Mouse (Mus musculus) spleen, postnatal 10 days (tissue): Measurements from ENCODE around the gene Mtss1l.

Experiments
- DNase-seq, 2 experiments: peaks; one replicate each; pipeline ENCODE4 v3.0.0; 2021 to 2022; ENCODE audit warnings: low spot score in 2 of 2

Gene Mtss1l

DNA sequence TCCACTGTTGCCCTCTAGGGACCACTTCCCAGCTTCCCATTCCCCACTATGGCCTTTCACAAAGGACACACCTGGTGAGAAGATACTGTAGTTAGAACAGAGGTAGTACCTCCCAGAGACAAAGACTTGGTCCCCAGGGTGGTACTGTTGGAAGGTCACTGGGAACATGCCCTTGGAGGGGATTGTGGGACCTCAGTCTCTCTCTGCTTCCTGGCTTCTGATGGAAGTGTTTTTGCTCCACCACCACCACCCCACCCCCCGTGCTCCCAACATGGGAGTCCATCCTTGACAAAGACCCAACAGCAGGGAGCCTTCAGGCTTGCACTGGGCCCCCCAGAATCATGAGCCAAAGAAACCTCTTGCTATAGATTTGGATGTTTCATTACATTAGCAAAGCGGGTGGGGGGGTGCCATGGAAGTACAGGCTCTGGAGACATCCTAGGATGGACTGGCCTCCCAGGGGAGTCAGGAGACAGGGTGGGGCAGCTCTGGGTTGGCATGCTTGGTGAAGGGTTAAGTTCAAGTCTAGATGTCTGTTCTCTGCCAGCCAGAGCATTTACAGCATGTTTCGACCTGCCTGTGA is 14.9 kb upstream of the Mtss1l start:
- DNase-seq = no peak

GRCm38 (mm10) chr8:110708429-110708828 is 12.8 kb upstream of the Mtss1l start:
- no peak for DNase-seq

GRCm38 (mm10) chr8:110710593-110710992 is 10.7 kb upstream of the Mtss1l start:
- no peak for DNase-seq

GRCm38 (mm10) chr8:110711271-110711934 is 9.9 kb upstream of the Mtss1l start:
- DNase-seq = no peak

GRCm38 (mm10) chr8:110713073-110713472 is 8.2 kb upstream of the Mtss1l start:
- DNase-seq = no peak

DNA sequence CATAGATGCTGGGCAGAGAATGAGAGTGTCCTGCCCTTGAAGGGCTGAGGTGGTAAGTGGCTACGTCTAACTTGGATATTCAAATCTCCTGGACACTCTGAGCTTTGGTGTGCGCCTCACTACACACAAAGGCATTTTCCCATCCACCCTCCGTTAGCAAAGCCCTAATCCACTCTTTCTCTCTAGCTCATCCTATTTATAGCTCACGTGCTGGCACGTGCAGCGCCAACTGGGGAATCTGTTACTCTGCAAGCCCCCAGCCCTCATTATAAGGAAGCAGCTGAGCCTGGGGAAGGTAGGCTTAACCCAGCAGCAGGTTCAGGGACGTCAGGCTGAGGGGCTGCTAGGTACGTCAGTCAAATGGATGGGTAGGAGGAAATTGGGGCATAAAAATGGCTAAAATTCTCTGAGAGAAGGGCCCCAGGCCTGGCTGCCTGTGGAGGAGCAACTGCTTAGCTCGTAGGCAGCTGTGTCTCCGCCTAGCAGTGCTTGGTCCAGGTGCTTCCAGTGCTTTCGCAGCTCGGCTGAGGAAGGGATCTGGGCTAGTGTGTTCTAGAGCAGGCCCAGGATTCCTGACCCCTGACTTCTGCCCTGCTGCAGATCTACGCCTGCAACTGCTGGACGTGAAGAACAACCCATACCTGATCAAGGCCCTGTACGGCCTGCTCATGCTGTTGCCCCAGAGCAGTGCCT is 6.3 kb upstream of the Mtss1l start:
- no peak for DNase-seq

DNA sequence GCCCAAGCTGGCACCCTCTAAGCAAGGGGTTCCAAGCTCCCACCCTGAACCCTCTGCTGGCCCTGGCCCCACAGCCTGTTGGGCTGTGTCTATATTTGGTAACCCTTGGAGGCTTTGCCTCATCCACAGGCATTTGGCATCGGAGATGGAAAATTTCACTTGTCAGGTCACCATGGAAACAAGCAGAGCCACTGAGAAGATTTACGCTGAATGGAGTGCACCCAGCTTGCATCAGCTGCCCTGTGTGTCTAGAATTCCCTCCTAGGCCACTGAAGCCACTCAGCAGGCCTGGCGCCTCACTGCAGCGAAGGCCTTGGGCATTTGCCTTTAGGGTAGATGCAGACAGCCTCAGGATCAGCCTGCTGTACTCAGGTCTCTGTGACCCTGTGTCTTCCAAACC is 5.2 kb upstream of the Mtss1l start:
- no peak for DNase-seq

- DNase-seq = no peak
These were observed 4.1 kb upstream of the Mtss1l start for GRCm38 (mm10) chr8:110717131-110717530.

GRCm38 (mm10) chr8:110718209-110718968 is 2.9 kb upstream of the Mtss1l start:
- no peak for DNase-seq

- DNase-seq = peak in 1 of 2 experiments; percentile 43
These were observed 2.2 kb upstream of the Mtss1l start for GRCm38 (mm10) chr8:110718969-110719670.

GRCm38 (mm10) chr8:110719898-110720653 is 1.2 kb upstream of the Mtss1l start:
- no peak for DNase-seq

GRCm38 (mm10) chr8:110721606-110722413 is 534 bp downstream of the Mtss1l start:
- no peak for DNase-seq

DNA sequence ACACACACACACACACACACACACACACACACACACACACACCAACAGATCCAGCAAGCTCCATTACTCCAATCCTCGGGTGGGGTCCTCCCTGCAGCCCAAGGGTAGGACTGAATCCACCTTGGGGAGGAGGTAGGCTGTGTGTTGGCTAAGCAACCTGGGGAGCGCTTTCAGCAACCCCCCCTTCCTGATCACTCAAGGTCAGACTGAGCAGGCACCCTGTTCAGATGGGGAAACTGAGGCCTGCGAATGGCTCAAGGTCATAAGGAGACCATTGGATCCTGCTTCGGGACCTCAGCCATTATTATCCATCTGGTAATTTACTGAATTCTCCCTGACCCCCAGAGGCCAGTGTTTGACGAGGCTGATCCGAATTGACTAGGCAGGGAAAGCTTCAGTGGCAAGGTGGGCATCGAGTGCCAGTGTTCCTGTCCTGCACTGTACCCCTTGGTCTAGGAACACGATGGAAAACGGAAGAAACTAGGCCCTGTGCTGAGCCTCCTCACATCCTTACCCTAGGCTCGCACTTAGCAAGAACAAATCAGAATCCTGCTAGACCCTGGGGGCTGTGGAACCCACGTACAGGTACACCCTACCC is 1.2 kb downstream of the Mtss1l start:
- no peak for DNase-seq

- DNase-seq = no peak
These were observed 3.2 kb downstream of the Mtss1l start for GRCm38 (mm10) chr8:110724493-110724892.

DNA sequence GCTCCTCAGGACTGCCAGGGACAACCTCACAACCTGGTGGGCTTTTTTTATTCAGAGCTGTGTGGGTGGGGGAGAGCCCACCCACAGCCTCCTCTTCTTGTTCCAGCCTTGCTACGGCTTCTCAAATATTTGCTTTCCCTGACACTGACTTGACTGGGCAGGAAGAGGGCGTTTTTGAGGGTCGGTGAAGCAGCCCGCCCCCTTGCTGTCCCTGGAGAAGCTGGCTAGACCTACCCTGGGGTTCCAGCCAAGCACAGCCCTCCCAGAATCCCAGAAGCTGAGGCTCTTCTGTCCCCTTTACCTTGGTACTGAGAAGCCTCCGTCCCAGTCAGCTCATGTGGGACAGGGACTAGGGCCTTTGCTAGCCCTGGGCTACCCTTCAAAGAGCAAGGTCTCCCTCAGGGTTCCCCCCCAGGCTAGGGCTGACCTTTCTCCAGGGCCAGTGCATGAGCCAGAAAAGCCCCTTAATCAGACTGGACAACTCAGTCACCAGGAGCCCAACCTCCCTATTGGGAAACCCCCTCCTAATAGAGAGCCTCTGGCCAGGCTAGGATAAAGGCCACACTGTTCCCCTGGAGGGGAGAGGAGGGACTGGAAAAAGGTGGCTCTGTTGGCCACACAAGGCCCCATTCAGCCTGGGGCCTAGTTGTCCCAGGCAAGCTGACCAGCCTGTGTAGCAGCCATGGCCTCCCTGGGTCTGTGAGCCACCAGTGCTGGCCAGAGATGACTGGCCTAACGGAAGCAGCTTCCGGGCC is 4.0 kb downstream of the Mtss1l start:
- DNase-seq = no peak

GRCm38 (mm10) chr8:110726893-110727292 is 5.6 kb downstream of the Mtss1l start:
- DNase-seq = peak; percentile 35 to 66

DNA sequence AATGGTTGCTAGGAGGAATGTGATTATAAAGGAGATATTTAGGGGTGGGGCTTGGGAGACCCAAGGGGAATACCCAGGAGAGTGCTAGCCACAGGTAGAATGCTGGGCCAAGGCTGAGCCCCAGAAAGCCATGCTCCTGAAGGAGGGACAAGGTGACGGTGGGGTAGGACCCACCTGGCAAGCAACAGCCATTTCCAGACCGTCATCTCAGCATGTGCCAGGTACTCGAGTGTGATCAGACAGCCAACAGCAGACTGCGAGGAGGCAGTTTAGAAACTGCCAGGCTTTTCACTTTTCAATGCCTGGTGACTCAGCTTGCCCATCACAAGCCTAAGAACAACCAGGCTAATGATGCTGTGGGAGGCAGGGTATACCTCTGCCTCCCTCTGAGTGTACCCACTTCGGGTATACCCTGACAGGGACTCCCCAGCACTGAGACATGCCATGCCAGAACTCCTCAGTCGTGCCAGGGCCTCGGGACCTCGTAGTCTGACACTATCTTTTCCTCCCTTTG is 10.1 kb downstream of the Mtss1l start:
- DNase-seq = no peak

GRCm38 (mm10) chr8:110733036-110733435 is 11.8 kb downstream of the Mtss1l start:
- DNase-seq = no peak
